Mouse (Mus musculus): ENCODE results near the gene Haus2. TPM values are rescaled to one million over a fixed set of nuclear protein-coding genes. Genes with fewer than 3 reads are reported as not detected.
"Not testable (repeated sequence)": the region's sequence is repeated elsewhere in the genome, so short reads cannot be mapped to it uniquely, and the experiment has no call there.

Gene Haus2
- total RNA-seq (2022): 10 to 100 TPM; 14.4 to 15.4 (median 14.9) TPM

GRCm38 (mm10) chr2:120608830-120609723 lies at the start of gene Haus2, which contains the start of gene Lrrc57:
TSS of gene Haus2 (plus strand) at chr2:120609383.
TSS of gene Lrrc57 (minus strand) at chr2:120609520.
- peak; percentile 85 for DNase-seq

GRCm38 (mm10) chr2:120561524-120561923 lies 47.7 kb upstream of the Haus2 start:
- DNase-seq: no peak

- DNase-seq: no peak
Observed at GRCm38 (mm10) chr2:120562859-120563234, 46.3 kb upstream of the Haus2 start.

GRCm38 (mm10) chr2:120563235-120563990 lies 45.8 kb upstream of the Haus2 start, which contains the start of gene Zfp106:
TSS of gene Zfp106 (minus strand) at chr2:120563843.
- DNase-seq: peak; percentile 85

- DNase-seq: not testable (repeated sequence)
Observed at GRCm38 (mm10) chr2:120564548-120565188, 44.5 kb upstream of the Haus2 start.

- DNase-seq: no peak
Observed at GRCm38 (mm10) chr2:120565363-120565762, 43.8 kb upstream of the Haus2 start.

GRCm38 (mm10) chr2:120566886-120567797 lies 42.0 kb upstream of the Haus2 start, which contains the start of gene Snap23:
TSS of gene Snap23 (plus strand) at chr2:120567671.
- peak; percentile 96 for DNase-seq

GRCm38 (mm10) chr2:120567798-120568320 lies 41.3 kb upstream of the Haus2 start:
- no peak for DNase-seq

GRCm38 (mm10) chr2:120571081-120571480 lies 38.1 kb upstream of the Haus2 start:
- DNase-seq: no peak

GRCm38 (mm10) chr2:120572161-120572560 lies 37.0 kb upstream of the Haus2 start:
- not testable (repeated sequence) for DNase-seq

GRCm38 (mm10) chr2:120575121-120575520 lies 34.1 kb upstream of the Haus2 start:
- DNase-seq: no peak

- no peak for DNase-seq
Observed at GRCm38 (mm10) chr2:120575978-120576377, 33.2 kb upstream of the Haus2 start.

GRCm38 (mm10) chr2:120577799-120578198 lies 31.4 kb upstream of the Haus2 start:
- no peak for DNase-seq

GRCm38 (mm10) chr2:120578286-120578685 lies 30.9 kb upstream of the Haus2 start:
- DNase-seq: no peak

GRCm38 (mm10) chr2:120589759-120590158 lies 19.4 kb upstream of the Haus2 start:
- no peak for DNase-seq

GRCm38 (mm10) chr2:120592227-120592626 lies 17.0 kb upstream of the Haus2 start:
- DNase-seq: no peak

GRCm38 (mm10) chr2:120597734-120598133 lies 11.4 kb upstream of the Haus2 start:
- DNase-seq: no peak

GRCm38 (mm10) chr2:120599506-120599905 lies 9.7 kb upstream of the Haus2 start:
- no peak for DNase-seq

GRCm38 (mm10) chr2:120606021-120606690 lies 3.0 kb upstream of the Haus2 start:
- DNase-seq: no peak

GRCm38 (mm10) chr2:120616279-120617163 lies 7.3 kb downstream of the Haus2 start:
- DNase-seq: no peak
